Mouse (Mus musculus) CD4-positive, CD25-positive, alpha-beta regulatory T cell, adult 9 weeks (primary cell): ENCODE measurements around the gene Lrriq1. TPM values are rescaled to one million over a fixed set of nuclear protein-coding genes. Genes with fewer than 3 reads are reported as not detected.

Source experiments
- polyA plus RNA-seq: library from polyadenylated mRNA; unstranded; fragments of 100-300 nt; shearing (Covaris generic); gene quantifications from one replicate; pipeline ENCODE4 v1.2.1, GENCODE M21; 2017

Gene Lrriq1
- not detected for polyA plus RNA-seq

GRCm38 (mm10) chr10:103235707-103236459, at the start of gene Lrriq1:
TSS of gene Lrriq1 (minus strand) at chr10:103236322.

GRCm38 (mm10) chr10:103029730-103030490, 206.2 kb downstream of the Lrriq1 start, which contains the start of gene Alx1:
TSS of gene Alx1 (minus strand) at chr10:103030215.

Other genes with a start within 250 kb of the Lrriq1 start
- gene Alx1, start 206.1 kb downstream of the Lrriq1 start, polyA plus RNA-seq = not detected
- gene Slc6a15, start 131.5 kb upstream of the Lrriq1 start, polyA plus RNA-seq = not detected